Mouse (Mus musculus) B cell, adult 2 months (primary cell): ENCODE results near the gene Htra2.

Experiments used
- DNase-seq, 2 experiments: peaks; one replicate each; pipeline ENCODE4 v3.0.0; 2022

The Htra2 gene

DNA sequence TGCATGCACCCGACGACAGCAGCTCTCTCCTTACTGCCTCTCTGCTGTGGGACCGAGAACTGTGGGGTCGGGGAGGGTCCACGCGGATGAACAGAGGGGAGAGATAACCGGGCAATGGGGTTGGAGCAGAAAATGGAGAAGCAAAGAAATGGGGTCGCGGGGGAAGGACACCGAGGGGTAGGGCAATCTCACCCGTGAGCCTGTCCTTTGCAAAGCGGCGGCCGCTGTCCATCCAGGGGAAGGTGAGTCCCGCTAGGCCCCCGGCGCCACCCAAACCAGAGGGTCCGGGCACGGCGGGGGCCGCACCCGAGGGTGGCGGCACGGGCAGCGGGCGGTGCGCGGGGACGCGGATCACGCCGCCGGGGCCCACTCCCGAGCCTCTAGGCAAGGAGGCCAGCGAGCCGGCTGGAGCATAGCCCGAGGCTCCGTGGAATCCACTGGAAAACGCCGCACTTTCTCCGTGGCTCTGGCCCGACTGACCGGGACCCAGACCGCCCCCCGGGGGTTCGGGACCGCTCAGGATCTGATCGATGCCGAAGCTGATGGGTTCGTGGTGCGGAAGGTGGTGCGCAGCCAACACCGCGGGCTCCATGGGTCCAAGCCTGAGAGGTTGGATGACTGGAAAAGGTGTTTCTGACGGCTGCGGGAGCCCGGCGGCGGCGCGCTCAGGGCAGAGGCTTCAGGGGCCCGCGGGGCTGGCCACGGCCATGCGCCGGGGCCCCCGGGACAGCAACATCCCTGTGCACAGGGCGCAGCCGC, 14.6 kb upstream of the Htra2 start:
- peak; percentile 37 to 46 for DNase-seq

GRCm38 (mm10) chr6:83068706-83069487, 13.8 kb upstream of the Htra2 start:
- peak; percentile 28 to 51 for DNase-seq

DNA sequence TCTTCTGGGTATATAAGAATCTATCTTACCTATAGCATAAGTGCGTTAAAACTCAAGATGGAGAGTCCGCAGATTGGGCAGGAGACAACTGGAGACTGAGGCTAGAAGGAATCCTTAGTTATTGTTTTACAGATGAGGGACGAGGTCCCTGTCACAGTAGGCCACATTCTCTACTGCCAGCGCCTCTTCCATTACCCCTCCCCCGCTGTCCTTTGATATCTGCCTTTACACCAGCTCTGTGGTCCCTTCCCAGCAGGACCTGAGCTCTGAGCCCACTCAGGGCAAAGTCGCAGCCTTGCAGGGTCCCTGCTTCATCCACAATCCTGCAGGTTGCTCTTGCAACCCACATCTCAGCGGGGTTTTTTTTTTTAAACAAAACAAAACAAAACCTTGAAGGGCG, 13.1 kb upstream of the Htra2 start:
- no peak for DNase-seq

DNA sequence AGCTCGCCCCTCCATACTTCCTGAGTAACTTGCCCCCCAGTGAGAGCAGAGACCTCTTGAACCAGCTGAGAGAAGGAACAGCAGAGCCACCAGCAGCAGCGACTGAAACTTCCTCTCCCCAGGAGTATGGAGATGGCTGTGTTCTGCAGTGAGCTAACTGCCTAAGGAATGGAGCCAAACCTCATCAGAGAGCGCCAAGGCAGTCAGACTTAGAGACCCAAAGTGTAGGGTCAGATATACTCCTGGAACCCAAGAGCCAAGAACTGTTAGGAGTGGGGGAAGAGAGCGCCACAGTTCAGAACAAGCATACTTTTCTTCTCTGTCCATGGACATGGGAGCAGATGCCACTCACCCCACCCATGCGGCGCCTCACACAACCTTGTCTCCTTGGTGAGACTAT, 11.4 kb upstream of the Htra2 start:
- DNase-seq: no peak

DNA sequence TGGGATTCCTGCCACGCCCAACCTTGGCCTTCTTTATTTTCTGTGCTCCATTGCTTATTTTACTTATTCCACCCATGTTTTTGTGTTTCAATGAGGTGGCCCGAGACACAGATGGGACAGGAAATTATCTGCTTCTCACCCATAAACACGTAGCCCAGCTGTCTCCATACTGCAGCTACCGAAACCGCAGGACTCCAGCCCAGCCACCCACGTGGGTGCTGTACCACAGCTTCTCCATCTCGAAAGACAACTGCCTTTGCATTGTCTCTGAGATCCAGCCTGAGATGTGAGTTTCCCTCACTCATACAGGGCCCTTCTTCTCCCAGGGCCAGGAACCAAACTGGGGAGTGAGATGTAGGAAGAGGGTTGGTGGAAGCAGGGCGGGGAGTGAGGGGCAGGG, 10.9 kb upstream of the Htra2 start:
- peak in 1 of 2 experiments; percentile 26 for DNase-seq

- DNase-seq: no peak
These were observed 3.7 kb upstream of the Htra2 start for GRCm38 (mm10) chr6:83058725-83059124.

DNA sequence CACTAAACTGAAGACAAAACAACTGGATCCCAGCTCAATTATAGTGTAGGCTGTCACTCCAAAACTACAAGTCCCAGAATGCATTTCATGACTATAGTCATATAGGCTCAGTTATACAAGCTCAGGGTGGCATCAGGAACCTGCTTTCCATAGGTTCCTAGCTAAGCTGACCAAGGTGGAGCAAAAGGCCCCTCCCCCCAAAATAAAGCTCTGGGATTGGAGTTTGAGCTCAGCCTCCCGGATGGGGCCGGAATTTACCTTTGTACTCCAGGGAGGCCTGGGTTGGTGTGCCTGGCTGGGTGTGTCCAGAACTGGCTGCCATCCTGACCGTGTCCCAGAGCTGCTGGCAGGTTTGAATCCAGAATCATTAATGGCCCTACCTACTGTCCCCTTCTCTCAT, 2.7 kb upstream of the Htra2 start, which contains the start of gene Dqx1:
TSS of gene Dqx1 (plus strand) at position 55 of the 400 bp plus-strand sequence.
- DNase-seq: no peak

DNA sequence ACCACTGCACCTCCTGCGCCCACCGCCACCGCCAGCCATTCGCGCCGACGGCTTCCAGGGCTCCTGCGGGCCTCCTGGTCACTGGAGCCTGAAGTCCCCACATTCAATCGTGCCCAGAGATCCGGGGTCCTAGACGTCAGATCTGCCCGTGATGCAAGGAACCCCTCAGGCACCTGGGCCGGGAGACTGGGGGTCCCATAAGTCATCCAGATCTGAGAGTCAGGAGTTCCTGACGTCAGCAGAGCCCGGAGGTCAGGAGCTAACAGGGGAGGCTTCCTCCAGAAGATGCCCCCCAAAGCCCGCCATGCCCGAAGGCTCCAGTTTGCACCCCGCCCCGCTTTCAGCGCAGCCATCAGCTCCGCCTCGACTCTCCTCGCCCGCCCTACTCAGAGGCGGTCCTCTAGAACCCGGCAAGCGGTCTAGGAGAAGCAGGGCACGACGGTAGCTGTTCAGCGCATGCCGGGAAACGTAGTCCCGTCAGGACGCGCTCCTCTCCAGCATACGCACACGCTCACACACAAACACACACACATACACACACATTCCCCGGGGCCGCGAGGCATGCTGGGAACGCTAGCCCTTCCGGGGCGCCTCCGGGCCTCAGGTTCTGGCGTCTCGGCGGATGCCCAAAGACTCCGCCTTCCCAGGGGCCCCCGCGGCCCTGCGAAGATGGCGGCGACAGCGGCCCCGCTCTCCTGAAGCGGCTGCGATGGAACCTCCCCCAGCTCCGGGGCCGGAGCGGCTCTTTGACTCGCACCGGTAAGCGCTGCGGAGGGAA, 810 bp downstream of the Htra2 start, which contains the start of gene Aup1:
TSS of gene Aup1 (plus strand) at position 448 of the 778 bp plus-strand sequence.
- DNase-seq: peak; percentile 96 to 97

DNA sequence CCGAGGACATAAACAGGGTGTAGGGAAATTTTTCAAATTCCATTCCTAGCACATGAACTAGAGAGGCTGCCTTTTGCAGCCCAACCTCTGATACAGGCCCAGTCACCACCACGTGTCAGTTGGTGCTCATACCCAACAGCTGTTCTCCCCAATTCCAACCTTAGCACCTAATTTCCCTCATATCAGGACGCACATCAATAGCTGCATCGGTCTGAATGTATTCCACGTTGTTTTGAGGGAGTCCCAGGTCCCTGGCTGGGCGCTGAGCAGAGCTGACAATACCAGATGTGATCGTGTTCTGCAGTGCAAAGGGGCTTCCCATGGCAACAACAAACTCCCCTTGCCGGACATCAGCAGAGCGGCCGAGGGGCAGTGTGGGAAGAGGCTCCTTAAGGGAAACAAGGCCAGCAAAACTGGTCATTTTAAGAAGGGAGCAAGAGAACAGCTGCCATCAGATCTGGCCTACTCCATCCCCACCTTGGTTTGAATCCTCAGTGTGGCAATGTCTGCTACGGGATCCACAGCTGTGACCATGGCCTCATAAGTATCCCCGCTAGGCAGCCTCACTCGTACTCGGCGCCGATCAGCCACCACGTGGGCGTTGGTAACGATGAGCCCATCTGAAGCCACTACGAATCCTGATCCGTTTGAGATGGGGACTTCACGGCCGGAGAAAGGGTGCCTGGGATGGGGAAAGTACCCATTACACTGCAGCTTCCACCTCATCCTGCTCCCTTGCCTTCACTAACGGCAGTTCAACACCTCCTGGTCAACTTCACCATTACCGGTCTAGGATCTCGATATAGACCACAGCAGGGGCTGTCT, 1.7 kb downstream of the Htra2 start:
- peak; percentile 37 to 45 for DNase-seq

DNA sequence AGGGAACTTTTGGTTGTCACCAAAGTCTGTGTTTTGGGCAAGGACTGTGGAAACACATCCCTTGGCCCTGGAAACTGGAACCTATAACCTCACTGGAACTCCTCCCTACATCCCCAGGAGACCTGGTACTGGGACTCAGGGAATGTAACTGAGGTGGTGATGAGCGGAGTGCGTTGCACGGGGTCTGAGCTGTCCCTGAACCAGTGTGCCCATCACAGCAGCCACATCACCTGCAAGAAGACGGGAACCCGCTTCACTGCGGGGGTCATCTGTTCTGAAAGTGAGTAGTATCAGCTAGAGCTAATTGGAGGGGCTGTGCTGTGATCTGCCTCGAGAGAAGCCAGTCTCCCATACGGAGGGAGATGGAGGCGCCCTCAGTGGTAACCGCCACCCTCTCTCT, 5.7 kb downstream of the Htra2 start:
- no peak for DNase-seq

DNA sequence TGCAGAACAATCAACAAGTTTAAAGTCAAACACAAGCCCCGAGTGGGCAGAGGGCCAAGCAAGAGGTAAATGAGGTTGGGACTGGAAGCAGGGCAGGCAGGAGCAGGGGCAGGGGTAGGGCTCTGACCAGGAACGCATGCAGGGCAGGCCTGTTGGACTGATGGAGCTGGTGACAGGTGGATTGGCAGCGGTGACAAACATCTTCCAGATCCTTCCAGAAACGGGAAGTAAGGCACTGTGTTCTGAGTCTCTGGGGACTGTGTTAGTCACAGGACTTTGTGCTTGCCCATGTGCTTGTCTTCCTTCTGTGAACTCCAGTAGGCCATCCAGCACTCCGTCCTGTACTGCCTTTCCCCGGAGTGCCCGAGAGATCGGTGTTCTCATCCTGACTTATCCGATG, 10.3 kb downstream of the Htra2 start:
- peak; percentile 55 to 65 for DNase-seq

DNA sequence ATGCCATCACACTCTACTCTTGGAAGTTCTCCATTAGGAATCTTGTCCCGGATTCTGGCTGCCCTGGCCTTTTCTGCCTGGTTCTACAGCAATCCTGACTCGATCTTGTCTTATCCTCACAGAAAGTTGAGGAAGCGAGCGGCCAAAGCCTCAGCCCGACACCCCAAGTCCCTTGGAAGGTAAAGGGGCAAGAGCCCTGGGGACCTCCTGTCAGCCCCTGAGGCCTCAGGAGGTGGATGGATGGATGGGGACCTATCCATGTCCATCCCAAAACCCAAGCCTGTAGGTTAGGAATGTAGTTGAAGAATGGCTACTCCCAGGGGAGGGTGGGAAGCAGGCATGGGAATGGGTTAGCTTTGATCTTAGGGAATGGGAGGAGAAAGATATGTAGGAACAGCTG, 11.1 kb downstream of the Htra2 start:
- no peak for DNase-seq

GRCm38 (mm10) chr6:83043561-83043960, 11.5 kb downstream of the Htra2 start:
- no peak for DNase-seq

DNA sequence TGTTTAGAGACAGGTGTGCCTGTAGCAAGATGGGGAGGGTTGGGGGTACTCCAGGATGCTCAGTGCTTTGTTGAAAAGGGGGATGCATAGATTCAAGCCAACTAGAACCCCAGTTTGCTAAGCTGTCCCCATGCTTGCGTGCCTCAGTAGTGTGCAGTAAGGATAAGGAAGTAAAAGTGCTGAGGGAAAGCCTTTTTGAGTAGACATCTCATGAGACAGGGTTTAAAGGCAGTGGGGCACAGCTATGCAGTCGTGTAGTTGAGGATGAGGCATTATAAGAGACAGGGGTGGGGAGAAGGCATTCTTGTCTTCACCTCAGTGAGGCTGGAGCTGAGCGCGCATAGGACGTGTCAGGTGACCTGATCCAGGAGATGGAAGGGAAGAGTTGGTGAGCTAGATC, 14.5 kb downstream of the Htra2 start:
- no peak for DNase-seq

- peak; percentile 98 to 99 for DNase-seq
These were observed 16.5 kb downstream of the Htra2 start for GRCm38 (mm10) chr6:83038496-83039012.

DNA sequence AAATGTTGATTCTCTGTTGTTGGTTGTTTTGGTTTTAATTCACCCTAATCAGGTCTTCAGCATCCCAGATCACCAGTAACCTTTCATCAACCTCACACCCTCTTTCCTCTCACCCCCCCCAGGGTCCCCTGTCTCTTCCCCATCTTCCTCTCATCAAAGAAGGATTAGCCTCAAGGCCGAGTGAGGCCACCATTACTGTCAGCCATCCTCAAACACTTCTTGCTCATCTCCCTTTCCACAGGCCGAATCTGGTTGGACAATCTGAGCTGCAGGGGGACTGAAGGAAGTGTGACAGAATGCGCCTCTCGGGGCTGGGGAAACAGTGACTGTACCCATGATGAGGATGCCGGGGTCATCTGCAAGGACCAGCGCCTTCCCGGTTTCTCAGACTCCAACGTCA, 17.9 kb downstream of the Htra2 start:
- DNase-seq: no peak

- no peak for DNase-seq
These were observed 20.5 kb downstream of the Htra2 start for GRCm38 (mm10) chr6:83034463-83035055.

DNA sequence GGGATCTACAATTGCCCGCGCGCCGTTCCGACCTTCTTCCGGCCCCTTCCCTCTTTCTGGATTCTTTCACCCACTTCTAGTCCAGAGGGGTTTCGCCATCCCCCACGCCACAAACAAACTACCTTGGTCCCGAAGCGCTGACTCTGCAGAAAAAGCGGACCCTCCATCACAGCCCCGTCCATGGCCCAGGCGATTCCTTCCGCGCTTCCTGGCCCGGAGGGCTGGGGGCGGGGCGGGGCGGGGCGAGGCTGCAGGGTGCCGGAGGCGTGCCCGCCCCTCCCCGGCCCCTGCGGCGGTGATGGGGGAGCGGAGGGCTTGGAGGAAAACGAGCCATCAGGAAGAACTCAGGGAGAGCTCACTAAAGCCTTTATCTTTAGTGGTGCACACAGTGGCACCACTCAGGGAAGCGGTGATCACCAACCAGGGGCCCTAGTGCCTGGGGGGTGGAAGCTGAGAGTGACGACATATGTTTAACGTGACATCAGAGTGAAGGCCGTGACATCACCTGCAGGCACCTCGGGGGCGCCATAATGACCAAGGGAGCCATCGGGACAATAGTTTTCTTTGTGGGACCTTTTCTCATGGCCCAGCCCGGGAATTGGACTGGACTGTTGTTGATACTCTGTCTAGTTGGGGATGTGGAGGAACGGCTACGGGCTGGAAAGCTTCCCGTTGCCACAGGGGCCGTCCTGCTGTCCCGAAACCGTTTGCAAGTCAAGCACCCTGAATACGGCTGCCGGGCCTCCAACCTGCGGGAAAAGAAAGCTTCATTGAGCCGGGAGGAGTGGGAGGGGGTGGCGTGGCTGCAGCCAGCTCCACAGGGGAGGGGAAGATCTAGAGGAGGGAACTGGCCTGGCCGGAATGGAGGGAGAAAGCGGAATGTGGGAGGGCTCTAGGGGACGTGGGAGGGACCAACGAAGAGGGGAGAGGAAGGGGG, 21.6 kb downstream of the Htra2 start, which contains the start of the genes Dok1 and Loxl3:
TSS of gene Dok1 (minus strand) at position 223 of the 937 bp plus-strand sequence.
TSS of gene Loxl3 (plus strand) at position 925 of the 937 bp plus-strand sequence.
- peak; percentile 76 to 81 for DNase-seq

DNA sequence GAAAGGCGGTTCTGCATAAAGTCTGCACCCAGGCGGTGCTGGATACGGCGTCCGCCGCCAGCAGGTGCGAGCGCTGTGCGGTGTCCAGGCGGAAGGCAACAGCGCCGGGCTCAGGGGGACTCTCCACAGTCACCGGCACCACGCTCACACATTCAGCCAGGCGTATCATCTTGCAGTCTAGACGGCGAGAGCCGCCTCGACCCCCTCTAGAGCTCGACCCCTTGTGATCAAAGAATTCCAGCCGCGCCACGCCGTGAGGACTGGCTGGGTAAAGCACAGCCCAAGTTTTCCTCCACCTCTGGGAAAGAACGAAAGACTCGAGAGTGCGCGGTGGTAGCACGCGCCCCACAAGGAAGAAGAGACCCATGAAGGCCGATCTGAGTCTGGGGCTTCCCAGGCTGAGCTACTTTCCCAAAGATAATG, 22.3 kb downstream of the Htra2 start:
- DNase-seq: peak; percentile 66 to 67

DNA sequence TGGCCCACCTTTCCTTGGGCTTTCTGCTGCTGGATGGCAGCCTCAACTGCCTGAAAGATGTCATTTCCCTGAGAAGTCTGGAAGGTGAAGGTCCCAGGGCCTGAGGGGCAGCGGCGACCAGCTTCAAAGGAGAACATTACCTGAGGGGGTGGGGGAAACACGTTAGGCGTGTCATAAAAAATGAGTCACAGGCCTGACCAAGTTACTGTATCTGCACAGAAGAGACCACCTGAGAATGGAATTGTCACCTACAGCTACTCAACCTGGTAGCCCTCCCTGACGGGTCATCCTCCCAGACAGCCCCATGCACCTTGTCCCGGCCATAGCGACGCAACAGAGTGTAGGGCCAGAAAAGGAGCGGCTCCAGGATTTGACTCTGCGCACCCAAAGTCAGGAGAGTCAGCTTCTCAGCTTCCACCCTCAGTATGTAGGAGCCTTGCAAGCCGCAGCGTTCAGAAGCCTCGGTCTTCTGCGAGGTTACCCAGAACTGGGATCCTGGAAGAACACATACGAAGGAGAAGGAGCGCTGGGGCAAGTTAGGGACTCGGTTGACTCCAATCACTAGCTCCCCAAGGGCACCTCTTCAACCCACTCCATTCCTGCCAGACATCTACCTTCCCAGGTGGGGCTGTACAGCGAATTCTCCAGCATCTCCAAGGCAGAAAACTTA, 23.0 kb downstream of the Htra2 start:
- DNase-seq: no peak
